Mouse (Mus musculus) limb, embryonic 14.5 days (tissue): ENCODE data around the gene Pparg. TPM values are rescaled to one million over a fixed set of nuclear protein-coding genes. Genes with fewer than 3 reads are reported as not detected.

Experiments
- ATAC-seq: fragments of 200-750 bp; cut with Nextera tagmentation; 2 replicates; pipeline ENCODE4 v1.8.0; 2017; ENCODE audit warnings: low read depth, moderate number of reproducible peaks, moderate TSS enrichment; ENCODE audit not compliant: low FRiP score
- DNase-seq: peaks from one replicate; pipeline ENCODE4 v3.0.0-alpha.2; 2015; ENCODE audit warnings: low spot score
- H3K27ac ChIP-seq: fragments of 300-500 bp; sonication (generic); replicated peaks from 2 replicates; pipeline ENCODE4 v1.5.1; 2014; ENCODE audit warnings: low read depth, mild to moderate bottlenecking, low read length, moderate library complexity, mixed read lengths
- H3K27me3 ChIP-seq: fragments of 300-500 bp; sonication (generic); 2 replicates; pipeline ENCODE4 v1.6.1; 2014; ENCODE audit warnings: low read length, mixed read lengths; ENCODE audit not compliant: control insufficient read depth, insufficient read depth
- H3K36me3 ChIP-seq: fragments of 300-500 bp; sonication (generic); 2 replicates; pipeline ENCODE4 v1.6.1; 2014; ENCODE audit warnings: mild to moderate bottlenecking, low read length, moderate library complexity, mixed read lengths; ENCODE audit not compliant: control insufficient read depth, insufficient read depth
- H3K4me1 ChIP-seq: fragments of 300-500 bp; sonication (generic); 2 replicates; pipeline ENCODE4 v1.6.1; 2014; ENCODE audit warnings: antibody characterized with exemption, low read length, mixed read lengths; ENCODE audit not compliant: control insufficient read depth, insufficient read depth
- H3K4me2 ChIP-seq: fragments of 300-500 bp; sonication (generic); replicated peaks from 2 replicates; pipeline ENCODE4 v1.6.1; 2014; ENCODE audit warnings: low read depth, mild to moderate bottlenecking, low read length, moderate library complexity; ENCODE audit not compliant: severe bottlenecking
- H3K4me3 ChIP-seq: fragments of 300-500 bp; sonication (generic); replicated peaks from 2 replicates; pipeline ENCODE4 v1.5.1; 2014; ENCODE audit warnings: low read length
- H3K9ac ChIP-seq: fragments of 300-500 bp; sonication (generic); 2 replicates; pipeline ENCODE4 v1.6.1; 2014; ENCODE audit warnings: mild to moderate bottlenecking, low read depth, low read length, moderate library complexity; ENCODE audit not compliant: severe bottlenecking
- H3K9me3 ChIP-seq: fragments of 300-500 bp; sonication (generic); 2 replicates; pipeline ENCODE4 v1.6.1; 2016; ENCODE audit warnings: low read length; ENCODE audit not compliant: control insufficient read depth
- POLR2A ChIP-seq: fragments of 200-500 bp; IDR thresholded peaks from 2 replicates; pipeline ENCODE4 v1.8.0; 2012; ENCODE audit warnings: inconsistent platforms, mild to moderate bottlenecking, moderate library complexity, borderline replicate concordance; ENCODE audit not compliant: insufficient read depth, insufficient read length; ENCODE audit errors: extremely low read depth
- WGBS: fragments of 180-500 bp; shearing (Covaris S2); extraction: QIAGEN DNeasy Blood & Tissue Kit; methylation state at CpG from one replicate; pipeline ENCODE4 v1.1.7; 2014; 5-methylcytosine and 5-hydroxymethylcytosine counted together
- polyA plus RNA-seq, 2 experiments: library from polyadenylated mRNA; depleted of rRNA in 1 of 2; stranded (reverse) in 1 of 2; unstranded in 1 of 2; fragments of >200 nt; fragmentation: Nextera tagmentation in 1 of 2; extraction: Ambion mirVana in 1 of 2; gene quantifications; 2 replicates each; pipeline versions ENCODE4 v1.2.1 to v1.2.3; 2012 to 2014

The Pparg gene
- polyA plus RNA-seq, 2 experiments = 2.1 to 2.3 TPM

DNA sequence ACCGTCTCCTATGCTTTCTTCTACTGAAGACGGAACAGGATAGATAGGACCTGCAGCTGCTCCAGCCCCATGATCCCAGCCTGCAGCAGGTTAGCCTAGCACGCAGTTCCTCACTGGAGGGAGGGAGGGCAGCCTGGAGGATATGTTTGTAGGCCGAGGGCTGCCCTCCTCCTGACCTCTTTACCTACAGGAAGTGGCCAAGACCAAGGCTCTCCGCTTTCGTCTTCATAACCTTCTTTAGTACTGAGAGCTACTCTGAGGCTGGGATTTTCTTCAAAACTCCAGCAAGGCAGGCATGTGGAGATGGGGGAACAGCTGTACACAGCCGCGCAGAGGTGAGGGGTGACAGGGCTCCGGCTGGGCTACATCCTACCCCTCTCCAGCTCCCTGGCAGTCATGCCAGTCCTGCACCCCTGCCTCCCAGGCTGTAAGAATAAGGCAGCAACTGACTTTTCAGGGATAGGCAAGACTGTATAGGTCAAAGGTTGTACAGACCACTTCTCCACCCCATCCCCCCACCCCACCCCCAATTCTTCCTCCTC, 163.8 kb downstream of the Pparg start:
- WGBS = 72% methylated on average over 9 of the region's 9 CpGs
- H3K4me1 ChIP-seq = no peaks in the 10 kb centered on the region

DNA sequence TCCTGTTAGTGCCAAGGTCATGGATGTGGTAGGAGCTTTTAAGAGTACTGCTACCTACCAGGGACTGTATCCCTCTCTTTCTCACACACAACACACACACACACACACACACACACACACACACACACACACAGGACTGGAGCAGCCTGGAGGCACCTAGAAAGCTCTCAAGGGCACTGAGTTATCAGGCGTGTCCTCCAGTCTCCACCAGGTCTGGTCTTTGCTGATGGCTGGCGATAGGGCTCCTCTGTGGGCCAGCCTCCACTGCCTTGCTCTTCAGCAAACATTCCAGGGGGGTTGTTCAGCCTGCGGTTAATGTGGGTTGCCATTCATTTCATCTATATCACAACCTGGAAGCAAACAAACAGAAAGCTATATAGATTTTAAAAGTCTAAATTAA, 166.7 kb downstream of the Pparg start:
- ATAC-seq (no peak), DNase-seq (no peak)
- no peaks in the 10 kb centered on the region for H3K27me3 ChIP-seq
- TF ChIP-seq POLR2A = no peak
- 85% methylated on average over 3 of the region's 3 CpGs for WGBS
- no peaks in the 10 kb centered on the region for H3K9me3 ChIP-seq
- no peak overlapping the region for H3K4me3 ChIP-seq
- H3K4me1 ChIP-seq = no peaks in the 10 kb centered on the region
- H3K4me2 ChIP-seq = no peak overlapping the region
- no peaks in the 10 kb centered on the region for H3K36me3 ChIP-seq
- no peak overlapping the region for H3K27ac ChIP-seq
- no peak overlapping the region for H3K9ac ChIP-seq

More for the DNA sequence above, 163.8 kb downstream of the Pparg start:
- no peaks in the 10 kb centered on the region for H3K36me3 ChIP-seq
- DNase-seq = no peak
- TF ChIP-seq POLR2A = no peak
- H3K27me3 ChIP-seq = no peaks in the 10 kb centered on the region
- H3K9ac ChIP-seq = no peak overlapping the region
- H3K9me3 ChIP-seq = no peaks in the 10 kb centered on the region
- H3K4me2 ChIP-seq = no peak overlapping the region
- H3K27ac ChIP-seq = no peak overlapping the region
- no peak for ATAC-seq
- no peak overlapping the region for H3K4me3 ChIP-seq

DNA sequence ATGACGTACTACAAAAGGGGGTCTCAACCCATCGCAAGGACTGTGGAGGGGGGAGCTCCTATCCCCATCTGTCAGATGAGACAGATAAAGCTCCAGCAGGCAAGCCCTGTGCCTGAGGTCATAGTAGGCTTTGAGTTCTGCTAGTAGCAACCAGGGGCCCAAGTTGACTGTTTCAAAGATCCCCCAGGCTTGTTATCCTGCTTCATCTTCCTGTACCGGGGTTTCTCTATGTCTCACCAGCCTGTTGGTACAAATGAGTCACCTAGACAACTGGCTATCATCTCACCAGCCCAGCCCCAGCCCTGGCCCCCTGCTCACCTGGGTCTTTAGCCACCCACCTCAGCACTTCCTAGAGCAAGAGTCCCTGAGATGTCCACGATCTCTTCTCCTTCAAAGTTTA, 167.6 kb downstream of the Pparg start:
- no peak for TF ChIP-seq POLR2A
- H3K4me1 ChIP-seq = no peaks in the 10 kb centered on the region
- 90% methylated on average over 4 of the region's 4 CpGs for WGBS
- H3K9me3 ChIP-seq = no peaks in the 10 kb centered on the region
- ATAC-seq (no peak), DNase-seq (no peak)
- no peak overlapping the region for H3K4me2 ChIP-seq
- H3K4me3 ChIP-seq = no peak overlapping the region
- H3K27ac ChIP-seq = no peak overlapping the region
- no peaks in the 10 kb centered on the region for H3K27me3 ChIP-seq
- H3K9ac ChIP-seq = no peak overlapping the region
- no peaks in the 10 kb centered on the region for H3K36me3 ChIP-seq

DNA sequence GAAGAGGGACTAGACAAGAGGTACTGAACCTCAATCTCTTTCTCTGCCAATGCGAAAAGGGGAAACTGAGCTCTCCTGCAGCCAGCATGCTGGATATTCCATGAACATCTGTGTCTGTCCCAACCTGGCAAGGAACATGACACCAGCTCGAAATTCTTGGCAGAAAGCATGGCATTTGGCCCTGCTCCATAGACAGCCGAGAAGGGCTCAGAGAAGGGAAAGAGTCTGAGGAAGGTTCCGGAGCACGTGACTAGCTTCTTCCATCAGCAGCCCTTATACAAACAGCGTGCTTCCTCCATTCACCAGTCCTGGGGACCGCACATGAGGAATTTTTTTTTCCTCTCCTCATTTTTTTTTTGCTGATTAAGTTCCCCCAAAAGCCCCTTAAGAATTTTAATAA, 173.9 kb downstream of the Pparg start:
- Histone ChIP-seq H3K4me1 (no peaks in the 10 kb centered on the region), H3K4me2 (no peak overlapping the region), H3K4me3 (no peak overlapping the region), H3K27me3 (no peaks in the 10 kb centered on the region), H3K27ac (no peak overlapping the region), H3K9me3 (no peaks in the 10 kb centered on the region), H3K9ac (peak overlapping the region; percentile 25; the same call in 1 of the 2 replicates), H3K36me3 (no peaks in the 10 kb centered on the region)
- WGBS = 58% methylated on average over 7 of the region's 7 CpGs
- TF ChIP-seq POLR2A = no peak
- DNase-seq = peak; percentile 49
- no peak for ATAC-seq

DNA sequence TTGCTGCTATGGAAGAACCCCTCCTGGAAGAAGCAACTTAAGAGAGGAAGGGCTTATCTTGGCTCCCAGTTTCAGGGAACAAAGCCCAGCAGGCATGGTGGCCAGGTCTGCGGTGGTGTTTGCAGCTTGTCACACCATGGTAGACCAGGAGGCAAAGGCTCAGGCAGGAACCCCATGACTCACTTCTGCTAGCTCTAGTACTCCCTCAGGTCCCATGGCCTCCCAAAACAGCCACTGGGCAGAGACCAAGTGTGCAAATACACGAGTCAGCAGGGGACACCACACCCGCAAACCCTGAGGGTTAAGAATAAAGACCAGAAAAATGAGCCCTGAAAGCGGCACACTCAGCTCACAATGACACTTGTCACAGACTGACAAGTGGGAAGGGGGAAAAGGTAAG, 175.4 kb downstream of the Pparg start:
- TF ChIP-seq POLR2A = no peak
- no peaks in the 10 kb centered on the region for H3K9me3 ChIP-seq
- H3K27me3 ChIP-seq = no peaks in the 10 kb centered on the region
- no peak for ATAC-seq
- H3K4me1 ChIP-seq = no peaks in the 10 kb centered on the region
- no peak for DNase-seq
- 77% methylated on average over 4 of the region's 4 CpGs for WGBS
- no peak overlapping the region for H3K4me2 ChIP-seq
- no peak overlapping the region for H3K27ac ChIP-seq
- no peak overlapping the region for H3K4me3 ChIP-seq
- H3K36me3 ChIP-seq = no peaks in the 10 kb centered on the region
- H3K9ac ChIP-seq = no peak overlapping the region
